Mouse (Mus musculus): ENCODE measurements around the gene Gtpbp1.

DNA sequence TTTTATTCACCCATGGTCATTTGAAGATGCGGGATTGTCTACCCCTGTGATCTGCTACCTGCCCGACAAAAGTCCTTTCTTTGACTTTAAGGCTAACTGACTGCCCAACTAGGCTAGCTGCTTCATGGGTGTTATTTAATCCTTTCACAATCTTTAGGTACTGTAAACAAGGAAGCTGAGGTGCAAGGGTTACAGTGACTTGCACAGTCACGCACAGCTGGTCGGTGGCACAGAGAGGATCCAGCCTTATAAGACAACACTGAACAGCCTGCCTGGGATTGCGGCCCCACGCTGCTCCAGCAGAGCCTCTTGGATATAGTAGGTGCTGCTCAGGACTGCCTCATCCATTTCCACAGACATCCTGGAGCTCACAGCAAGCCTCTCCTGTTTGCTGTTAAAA is 7.5 kb upstream of the Gtpbp1 start:
- TF ChIP-seq POLR2A (IDR thresholded peaks at IDR 0.05; ENCODE audit: control insufficient read depth, low read depth, low read length) (no peak), CTCF (IDR thresholded peaks at IDR 0.05; ENCODE audit: control insufficient read depth, insufficient read depth, insufficient replicate concordance, low read depth, low read length) (no peak)
